Mouse (Mus musculus): Measurements from ENCODE around the gene Tmem72. TPM values are rescaled to one million over a fixed set of nuclear protein-coding genes. Genes with fewer than 3 reads are reported as not detected.
A peak's percentile ranks its signal among the peaks of the same experiment; 100 is the strongest.

The Tmem72 gene
- polyA plus RNA-seq (2014; fragmentation: Nextera tagmentation; extraction: Ambion mirVana), result 0.07 and 0.12 TPM in 2 replicates

- H3K4me3 ChIP-seq (ENCODE audit: low read depth, low read length), result no peak within 1 kb of the TSS
- WGBS, result 62% methylated on average over 8 of the region's 8 CpGs
- H3K9ac ChIP-seq (ENCODE audit: low read depth, low read length), result no peak within 1 kb of the TSS
- no peaks in the 10 kb centered on the region for H3K4me1 ChIP-seq (replicated peaks; ENCODE audit: control insufficient read depth, insufficient read depth, low read length)
- no peak for ATAC-seq (ENCODE audit: low FRiP score)
- H3K36me3 ChIP-seq (ENCODE audit: control insufficient read depth, insufficient read depth, low read length), result no peaks in the 10 kb centered on the region
- no peak within 1 kb of the TSS for H3K4me2 ChIP-seq (replicated peaks; ENCODE audit: low read depth, low read length)
- no peaks in the 10 kb centered on the region for H3K9me3 ChIP-seq (ENCODE audit: control insufficient read depth, low read length)
- no peaks in the 10 kb centered on the region for H3K27me3 ChIP-seq (ENCODE audit: control insufficient read depth, insufficient read depth, low read length)
- DNase-seq (ENCODE audit: low spot score), result no peak
- no peak within 1 kb of the TSS for H3K27ac ChIP-seq (ENCODE audit: low read depth, low read length)
These were observed at the start of gene Tmem72 for GRCm38 (mm10) chr6:116716666-116717065. Gene Tmem72 (minus strand): TSS chr6:116716913.

- no peak overlapping the region for H3K9ac ChIP-seq (ENCODE audit: low read depth, low read length)
- H3K4me1 ChIP-seq (replicated peaks; ENCODE audit: control insufficient read depth, insufficient read depth, low read length), result no peaks in the 10 kb centered on the region
- whole genome bisulfite sequencing, result 87% methylated on average over 4 of the region's 4 CpGs
- ATAC-seq (ENCODE audit: low FRiP score) (no peak), DNase-seq (ENCODE audit: low spot score) (no peak)
- H3K27me3 ChIP-seq (ENCODE audit: control insufficient read depth, insufficient read depth, low read length), result no peaks in the 10 kb centered on the region
- H3K4me2 ChIP-seq (replicated peaks; ENCODE audit: low read depth, low read length), result no peak overlapping the region
- no peaks in the 10 kb centered on the region for H3K9me3 ChIP-seq (ENCODE audit: control insufficient read depth, low read length)
- no peaks in the 10 kb centered on the region for H3K36me3 ChIP-seq (ENCODE audit: control insufficient read depth, insufficient read depth, low read length)
- H3K27ac ChIP-seq (ENCODE audit: low read depth, low read length), result no peak overlapping the region
- no peak overlapping the region for H3K4me3 ChIP-seq (ENCODE audit: low read depth, low read length)
These were observed 47.8 kb upstream of the Tmem72 start for GRCm38 (mm10) chr6:116764524-116764923.

- Histone ChIP-seq H3K4me2 (replicated peaks; ENCODE audit: low read depth, low read length) (no peak overlapping the region), H3K9ac (ENCODE audit: low read depth, low read length) (no peak overlapping the region), H3K9me3 (ENCODE audit: control insufficient read depth, low read length) (no peaks in the 10 kb centered on the region), H3K27ac (ENCODE audit: low read depth, low read length) (no peak overlapping the region), H3K27me3 (ENCODE audit: control insufficient read depth, insufficient read depth, low read length) (no peaks in the 10 kb centered on the region), H3K4me3 (ENCODE audit: low read depth, low read length) (no peak overlapping the region), H3K4me1 (replicated peaks; ENCODE audit: control insufficient read depth, insufficient read depth, low read length) (no peaks in the 10 kb centered on the region), H3K36me3 (ENCODE audit: control insufficient read depth, insufficient read depth, low read length) (no peaks in the 10 kb centered on the region)
- WGBS, result 40% methylated on average over 3 of the region's 3 CpGs
- ATAC-seq (ENCODE audit: low FRiP score) (no peak), DNase-seq (ENCODE audit: low spot score) (peak; percentile 32)
These were observed 45.6 kb upstream of the Tmem72 start for GRCm38 (mm10) chr6:116762333-116762732.

GRCm38 (mm10) chr6:116760181-116760580 is 43.5 kb upstream of the Tmem72 start:
- H3K4me1 ChIP-seq (replicated peaks; ENCODE audit: control insufficient read depth, insufficient read depth, low read length), result no peaks in the 10 kb centered on the region
- no peak overlapping the region for H3K9ac ChIP-seq (ENCODE audit: low read depth, low read length)
- 84% methylated on average over 6 of the region's 6 CpGs for WGBS
- no peaks in the 10 kb centered on the region for H3K27me3 ChIP-seq (ENCODE audit: control insufficient read depth, insufficient read depth, low read length)
- no peak overlapping the region for H3K27ac ChIP-seq (ENCODE audit: low read depth, low read length)
- no peaks in the 10 kb centered on the region for H3K36me3 ChIP-seq (ENCODE audit: control insufficient read depth, insufficient read depth, low read length)
- no peak overlapping the region for H3K4me3 ChIP-seq (ENCODE audit: low read depth, low read length)
- H3K4me2 ChIP-seq (replicated peaks; ENCODE audit: low read depth, low read length), result no peak overlapping the region
- H3K9me3 ChIP-seq (ENCODE audit: control insufficient read depth, low read length), result no peaks in the 10 kb centered on the region
- no peak for DNase-seq (ENCODE audit: low spot score)
- no peak for ATAC-seq (ENCODE audit: low FRiP score)

GRCm38 (mm10) chr6:116756364-116756763 is 39.7 kb upstream of the Tmem72 start:
- Histone ChIP-seq H3K36me3 (ENCODE audit: control insufficient read depth, insufficient read depth, low read length) (no peaks in the 10 kb centered on the region), H3K4me1 (replicated peaks; ENCODE audit: control insufficient read depth, insufficient read depth, low read length) (no peaks in the 10 kb centered on the region), H3K9me3 (ENCODE audit: control insufficient read depth, low read length) (no peaks in the 10 kb centered on the region), H3K9ac (ENCODE audit: low read depth, low read length) (no peak overlapping the region), H3K4me2 (replicated peaks; ENCODE audit: low read depth, low read length) (no peak overlapping the region), H3K4me3 (ENCODE audit: low read depth, low read length) (no peak overlapping the region), H3K27ac (ENCODE audit: low read depth, low read length) (no peak overlapping the region), H3K27me3 (ENCODE audit: control insufficient read depth, insufficient read depth, low read length) (no peaks in the 10 kb centered on the region)
- DNase-seq (ENCODE audit: low spot score) (no peak), ATAC-seq (ENCODE audit: low FRiP score) (no peak)
- 89% methylated on average over 3 of the region's 3 CpGs for WGBS

- ATAC-seq (ENCODE audit: low FRiP score) (no peak), DNase-seq (ENCODE audit: low spot score) (no peak)
- Histone ChIP-seq H3K9ac (ENCODE audit: low read depth, low read length) (no peak overlapping the region), H3K4me1 (replicated peaks; ENCODE audit: control insufficient read depth, insufficient read depth, low read length) (no peaks in the 10 kb centered on the region), H3K36me3 (ENCODE audit: control insufficient read depth, insufficient read depth, low read length) (no peaks in the 10 kb centered on the region), H3K27ac (ENCODE audit: low read depth, low read length) (no peak overlapping the region), H3K27me3 (ENCODE audit: control insufficient read depth, insufficient read depth, low read length) (no peaks in the 10 kb centered on the region), H3K9me3 (ENCODE audit: control insufficient read depth, low read length) (no peaks in the 10 kb centered on the region), H3K4me3 (ENCODE audit: low read depth, low read length) (no peak overlapping the region), H3K4me2 (replicated peaks; ENCODE audit: low read depth, low read length) (no peak overlapping the region)
- 77% methylated on average over 2 of the region's 2 CpGs for WGBS
These were observed 21.3 kb upstream of the Tmem72 start for GRCm38 (mm10) chr6:116738046-116738445.

- no peaks in the 10 kb centered on the region for H3K27me3 ChIP-seq (ENCODE audit: control insufficient read depth, insufficient read depth, low read length)
- no peaks in the 10 kb centered on the region for H3K9me3 ChIP-seq (ENCODE audit: control insufficient read depth, low read length)
- WGBS, result 93% methylated on average over 5 of the region's 5 CpGs
- H3K4me2 ChIP-seq (replicated peaks; ENCODE audit: low read depth, low read length), result no peak overlapping the region
- DNase-seq (ENCODE audit: low spot score) (no peak), ATAC-seq (ENCODE audit: low FRiP score) (no peak)
- H3K4me1 ChIP-seq (replicated peaks; ENCODE audit: control insufficient read depth, insufficient read depth, low read length), result no peaks in the 10 kb centered on the region
- no peak overlapping the region for H3K9ac ChIP-seq (ENCODE audit: low read depth, low read length)
- H3K27ac ChIP-seq (ENCODE audit: low read depth, low read length), result no peak overlapping the region
- no peak overlapping the region for H3K4me3 ChIP-seq (ENCODE audit: low read depth, low read length)
- H3K36me3 ChIP-seq (ENCODE audit: control insufficient read depth, insufficient read depth, low read length), result no peaks in the 10 kb centered on the region
These were observed 18.6 kb upstream of the Tmem72 start for GRCm38 (mm10) chr6:116735361-116735760.

- no peaks in the 10 kb centered on the region for H3K36me3 ChIP-seq (ENCODE audit: control insufficient read depth, insufficient read depth, low read length)
- no peak overlapping the region for H3K9ac ChIP-seq (ENCODE audit: low read depth, low read length)
- no peak overlapping the region for H3K27ac ChIP-seq (ENCODE audit: low read depth, low read length)
- no peaks in the 10 kb centered on the region for H3K27me3 ChIP-seq (ENCODE audit: control insufficient read depth, insufficient read depth, low read length)
- WGBS, result 86% methylated on average over 4 of the region's 4 CpGs
- ATAC-seq (ENCODE audit: low FRiP score) (no peak), DNase-seq (ENCODE audit: low spot score) (no peak)
- H3K4me2 ChIP-seq (replicated peaks; ENCODE audit: low read depth, low read length), result no peak overlapping the region
- no peak overlapping the region for H3K4me3 ChIP-seq (ENCODE audit: low read depth, low read length)
- no peaks in the 10 kb centered on the region for H3K4me1 ChIP-seq (replicated peaks; ENCODE audit: control insufficient read depth, insufficient read depth, low read length)
- no peaks in the 10 kb centered on the region for H3K9me3 ChIP-seq (ENCODE audit: control insufficient read depth, low read length)
These were observed 16.9 kb upstream of the Tmem72 start for GRCm38 (mm10) chr6:116733577-116733976.

GRCm38 (mm10) chr6:116724489-116725160 is 7.9 kb upstream of the Tmem72 start:
- ATAC-seq (ENCODE audit: low FRiP score) (no peak), DNase-seq (ENCODE audit: low spot score) (no peak)
- H3K36me3 ChIP-seq (ENCODE audit: control insufficient read depth, insufficient read depth, low read length), result no peaks in the 10 kb centered on the region
- 80% methylated on average over 12 of the region's 12 CpGs for WGBS
- no peak overlapping the region for H3K4me3 ChIP-seq (ENCODE audit: low read depth, low read length)
- no peak overlapping the region for H3K4me2 ChIP-seq (replicated peaks; ENCODE audit: low read depth, low read length)
- H3K9me3 ChIP-seq (ENCODE audit: control insufficient read depth, low read length), result no peaks in the 10 kb centered on the region
- no peaks in the 10 kb centered on the region for H3K27me3 ChIP-seq (ENCODE audit: control insufficient read depth, insufficient read depth, low read length)
- no peaks in the 10 kb centered on the region for H3K4me1 ChIP-seq (replicated peaks; ENCODE audit: control insufficient read depth, insufficient read depth, low read length)
- H3K27ac ChIP-seq (ENCODE audit: low read depth, low read length), result no peak overlapping the region
- H3K9ac ChIP-seq (ENCODE audit: low read depth, low read length), result no peak overlapping the region
